Mouse (Mus musculus): ENCODE results near the gene Hoxa9.

Hoxa9 gene

GRCm38 (mm10) chr6:52180726-52181125 is 50.2 kb downstream of the Hoxa9 start:
- DNase-seq (ENCODE audit: low read depth, low spot score) = no peak

DNA sequence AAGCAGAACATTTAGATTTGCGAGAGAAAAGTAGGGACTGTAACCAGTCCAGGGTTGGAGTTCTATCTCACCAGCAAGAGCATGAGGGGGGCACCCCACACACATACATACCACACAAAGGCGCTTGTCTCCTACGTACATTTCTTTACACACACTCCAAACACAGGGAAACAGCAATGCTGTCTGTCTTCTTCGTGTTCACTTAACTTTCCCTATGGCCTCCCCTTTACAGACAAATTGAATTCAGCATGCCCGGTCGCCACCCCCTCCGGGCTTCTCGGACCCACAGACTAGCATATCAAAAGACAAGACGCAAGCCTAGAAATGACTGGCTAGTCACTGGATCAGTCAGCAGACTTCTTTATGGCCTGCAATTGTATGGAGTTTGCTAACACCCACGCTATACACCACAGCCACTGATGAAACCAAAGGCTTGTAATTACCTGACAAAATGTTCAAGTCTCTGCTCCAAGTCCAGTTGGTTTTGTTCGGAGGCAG is 50.6 kb downstream of the Hoxa9 start:
- no peak for DNase-seq (ENCODE audit: low read depth, low spot score)

GRCm38 (mm10) chr6:52179690-52180089 is 51.2 kb downstream of the Hoxa9 start:
- DNase-seq (ENCODE audit: low read depth, low spot score) = no peak

- no peak for DNase-seq (ENCODE audit: low read depth, low spot score)
Measured at GRCm38 (mm10) chr6:52178918-52179665, 51.8 kb downstream of the Hoxa9 start.

- no peak for DNase-seq (ENCODE audit: low read depth, low spot score)
Measured at GRCm38 (mm10) chr6:52177806-52178205, 53.1 kb downstream of the Hoxa9 start.

- DNase-seq (ENCODE audit: low read depth, low spot score) = peak; percentile 78
Measured at GRCm38 (mm10) chr6:52177061-52177735, 53.7 kb downstream of the Hoxa9 start, which contains the start of gene 5730596B20Rik. Gene 5730596B20Rik (plus strand): TSS chr6:52177498.

DNA sequence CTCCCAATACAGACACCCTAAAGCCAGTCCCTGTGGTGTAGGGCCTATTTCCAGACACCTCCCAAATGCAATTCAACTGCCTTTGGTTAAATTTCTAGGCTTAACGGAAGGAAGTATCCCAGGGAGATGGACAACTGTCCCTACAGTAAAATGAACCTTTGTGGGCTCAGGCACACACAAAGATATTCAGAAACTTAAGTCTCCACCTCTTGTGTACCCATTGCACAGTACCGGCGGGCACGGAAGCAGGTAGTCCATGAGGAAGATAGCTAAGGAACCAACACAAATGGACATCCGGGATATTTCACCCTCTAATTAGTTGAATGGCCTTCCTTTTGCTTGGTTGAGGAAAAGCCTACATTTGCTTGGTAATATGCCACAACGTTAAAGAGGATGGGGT is 54.5 kb downstream of the Hoxa9 start:
- DNase-seq (ENCODE audit: low read depth, low spot score) = no peak

GRCm38 (mm10) chr6:52175864-52176263 is 55.0 kb downstream of the Hoxa9 start:
- no peak for DNase-seq (ENCODE audit: low read depth, low spot score)

DNA sequence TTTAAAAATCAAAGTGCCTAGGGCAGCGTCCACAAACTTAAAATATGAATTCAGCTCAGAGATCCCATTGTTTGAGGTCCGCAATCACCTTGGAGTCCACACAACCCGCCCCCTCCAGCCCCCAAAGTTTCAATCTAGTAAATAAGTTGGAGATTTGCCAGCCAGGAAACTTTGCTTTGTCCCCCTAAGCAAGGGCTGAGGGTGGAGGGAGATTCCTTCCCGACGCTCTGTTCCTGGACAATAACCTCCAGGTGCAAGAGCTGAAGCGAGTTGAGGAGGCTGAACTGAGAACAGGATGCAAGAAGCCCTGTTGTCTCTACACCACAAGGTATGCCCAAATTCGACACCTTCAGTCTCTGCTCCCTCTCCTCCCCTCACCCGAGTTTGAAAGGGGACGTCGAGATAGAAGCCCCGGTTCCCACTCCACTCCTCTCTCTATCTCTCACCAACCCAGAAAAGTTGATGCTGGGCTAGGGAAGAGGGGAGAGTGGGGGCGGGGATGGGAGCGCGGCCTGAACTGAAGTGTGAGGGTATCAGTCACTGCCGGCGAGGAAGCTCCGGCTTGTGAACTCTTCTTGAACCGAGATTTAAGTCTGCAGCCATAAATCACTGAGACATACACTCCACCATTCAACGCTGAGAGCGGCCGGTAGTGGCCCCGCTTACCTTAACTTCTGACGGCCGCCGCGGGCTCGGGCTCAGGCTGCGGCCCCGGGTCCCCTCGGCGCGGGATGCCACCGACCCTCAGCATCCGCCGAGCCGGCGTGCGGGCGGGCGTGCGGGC is 55.7 kb downstream of the Hoxa9 start:
- no peak for DNase-seq (ENCODE audit: low read depth, low spot score)

GRCm38 (mm10) chr6:52173648-52174047 is 57.2 kb downstream of the Hoxa9 start:
- no peak for DNase-seq (ENCODE audit: low read depth, low spot score)
